Mouse (Mus musculus) gastrocnemius, postnatal 4 days (tissue): ENCODE measurements around the gene Il21r. TPM values are rescaled to one million over a fixed set of nuclear protein-coding genes. Genes with fewer than 3 reads are reported as not detected.

ENCODE experiments used
- DNase-seq, 2 experiments: peaks; one replicate each; pipeline ENCODE4 v3.0.0; 2021 to 2022; ENCODE audit warnings: low spot score in 2 of 2, mixed read lengths in 2 of 2
- total RNA-seq, 2 experiments: library from RNA; stranded (reverse); gene quantifications; 2 replicates each; pipeline ENCODE4 v1.2.3; 2021

The Il21r gene
- total RNA-seq, 2 experiments from 2014 or later = 1.0 to 1.7 TPM

DNA sequence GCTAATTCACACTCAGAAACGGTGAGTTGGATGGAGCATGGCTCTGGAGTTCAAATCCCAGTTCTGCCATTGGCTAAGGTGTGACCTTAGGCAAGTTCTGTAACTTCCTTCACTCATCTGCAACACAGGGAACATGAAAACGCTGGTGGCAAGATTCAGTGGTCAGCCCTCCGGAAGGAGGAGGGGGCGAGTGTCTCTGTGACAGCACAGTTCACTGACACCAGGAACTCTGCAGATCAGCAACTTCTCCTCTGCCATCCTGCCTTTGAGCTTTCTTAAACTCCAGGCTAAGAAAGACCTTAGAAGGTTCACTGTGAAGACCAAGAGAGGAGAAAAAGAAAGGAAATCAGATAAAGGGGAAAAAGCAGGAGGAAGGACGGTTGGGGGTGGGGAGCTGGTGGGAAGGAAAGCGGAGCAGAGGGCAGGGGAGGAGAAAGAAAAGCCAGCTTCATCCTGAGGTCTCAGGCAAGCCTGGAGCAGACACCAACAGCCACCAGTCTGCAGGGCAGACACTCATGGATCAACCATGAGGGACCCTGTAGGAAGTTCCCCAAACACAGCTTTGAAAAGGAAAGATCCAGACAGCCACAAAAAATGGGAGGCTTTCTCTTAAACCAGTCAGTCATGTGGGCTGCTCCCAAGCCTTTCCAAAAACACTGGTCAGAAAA, 2.5 kb upstream of the Il21r start:
- no peak for DNase-seq

DNA sequence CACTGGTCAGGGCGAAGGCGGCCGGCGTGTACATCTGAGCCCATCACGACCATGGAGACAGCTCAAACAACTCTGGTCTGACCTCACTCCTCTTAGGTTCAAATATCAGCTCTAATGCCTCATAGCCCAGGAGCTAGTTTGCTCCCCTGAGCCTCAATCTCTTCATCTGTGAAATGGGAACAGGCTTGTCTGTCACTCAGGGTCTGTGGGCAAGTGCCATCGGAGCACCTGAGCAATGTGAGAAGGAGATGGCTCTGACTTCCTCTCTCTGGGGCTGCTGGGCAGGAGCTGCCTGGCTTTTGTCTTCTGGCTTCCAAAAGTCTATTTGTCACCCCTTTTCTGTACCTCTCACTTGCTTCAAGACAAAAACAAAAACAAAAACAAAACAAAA, 2.0 kb upstream of the Il21r start:
- no peak for DNase-seq

DNA sequence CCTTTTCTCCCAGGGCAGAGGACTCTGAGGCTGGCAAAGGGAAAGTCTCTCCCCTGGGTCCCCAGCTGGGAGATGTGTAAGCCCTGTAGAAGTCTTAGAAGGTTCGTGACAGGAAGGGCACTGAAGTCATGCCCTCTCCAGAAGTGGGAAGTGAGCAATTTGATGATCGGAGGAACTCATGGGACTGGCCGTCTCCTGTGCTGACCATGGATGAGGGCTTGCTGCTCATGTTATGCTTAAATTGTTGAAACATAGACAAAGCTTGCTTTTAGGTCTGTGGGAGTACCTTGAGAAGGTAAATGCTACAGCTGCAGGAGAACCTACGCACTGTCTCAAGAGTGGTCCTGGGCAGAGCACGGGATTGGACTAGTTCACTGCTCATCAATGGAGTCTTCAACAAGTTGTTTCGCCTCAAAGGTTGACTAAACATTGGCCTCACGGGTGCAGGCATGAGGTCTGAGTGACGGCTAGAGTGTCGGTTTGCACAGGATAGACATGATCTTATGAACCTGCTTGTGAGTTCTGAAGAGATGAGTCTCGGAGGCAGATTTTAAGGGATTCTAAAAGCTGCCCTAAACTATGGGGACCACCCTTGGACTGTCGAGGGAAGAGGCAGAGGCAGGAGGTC, 1.3 kb upstream of the Il21r start:
- DNase-seq = no peak

DNA sequence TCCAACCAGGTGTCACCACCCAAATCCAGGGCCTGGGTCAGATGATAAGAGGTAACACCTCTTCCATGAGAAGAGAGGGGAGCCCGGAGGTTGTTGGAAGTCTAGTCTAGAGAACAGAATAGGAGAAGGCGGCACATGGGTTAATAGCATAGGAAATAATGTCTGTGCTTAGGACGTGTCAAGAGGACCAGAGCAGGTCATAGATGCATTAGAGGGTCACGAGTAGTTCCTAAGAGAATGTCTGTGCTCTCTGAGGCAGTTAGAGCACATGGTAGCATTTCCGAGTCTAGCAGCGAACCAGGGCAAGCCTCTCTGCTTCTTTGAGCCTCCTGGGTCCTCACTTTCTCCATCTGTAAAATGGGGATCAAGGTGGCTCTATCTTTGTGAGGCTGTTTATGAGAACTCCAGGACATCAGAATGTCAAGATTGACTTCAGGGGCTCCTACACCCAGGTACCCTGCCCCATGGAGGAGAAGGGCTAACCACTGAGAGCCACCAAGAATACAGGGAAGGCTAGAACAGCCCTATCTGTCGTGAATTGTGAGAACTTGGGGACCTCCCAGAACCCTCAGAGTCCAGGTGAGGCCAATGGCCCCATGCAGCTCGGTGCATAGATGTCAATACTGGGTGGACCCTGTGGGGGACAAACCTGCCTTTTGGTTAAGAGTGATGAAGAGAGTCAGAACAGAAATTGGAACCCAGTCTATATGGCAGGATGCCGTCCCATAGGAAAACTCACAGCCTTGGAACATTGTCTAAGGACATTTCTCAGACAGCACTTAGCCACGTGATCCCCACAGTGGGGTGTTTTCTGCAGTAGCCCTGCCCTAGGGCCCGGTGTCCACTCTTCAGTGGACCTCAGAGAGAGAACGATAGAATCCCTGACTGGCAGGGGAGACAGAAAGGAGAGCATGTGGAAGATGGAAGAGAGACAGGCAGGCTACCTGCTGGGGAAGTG, 1.4 kb downstream of the Il21r start:
- DNase-seq = no peak

DNA sequence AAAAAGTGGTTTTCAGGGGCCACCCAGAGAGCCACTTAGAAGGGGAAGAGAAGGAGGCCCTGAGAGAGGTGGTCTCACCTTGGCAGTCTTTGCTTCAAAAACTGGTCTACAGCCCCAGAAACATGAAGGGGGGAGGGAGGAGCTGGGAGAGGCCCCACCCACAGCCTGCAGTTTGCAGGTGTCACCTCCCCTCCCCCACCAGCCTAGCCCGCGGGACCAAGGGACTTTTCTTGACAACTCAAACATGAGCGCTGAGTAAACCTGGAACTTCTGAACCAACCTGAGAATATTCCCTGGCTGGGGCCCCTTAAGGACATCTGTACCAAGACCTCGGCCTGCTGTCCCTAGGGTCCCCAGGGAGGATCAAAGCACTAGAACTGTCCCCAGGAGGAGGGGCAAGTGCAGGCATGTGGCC, 2.5 kb downstream of the Il21r start:
- no peak for DNase-seq

DNA sequence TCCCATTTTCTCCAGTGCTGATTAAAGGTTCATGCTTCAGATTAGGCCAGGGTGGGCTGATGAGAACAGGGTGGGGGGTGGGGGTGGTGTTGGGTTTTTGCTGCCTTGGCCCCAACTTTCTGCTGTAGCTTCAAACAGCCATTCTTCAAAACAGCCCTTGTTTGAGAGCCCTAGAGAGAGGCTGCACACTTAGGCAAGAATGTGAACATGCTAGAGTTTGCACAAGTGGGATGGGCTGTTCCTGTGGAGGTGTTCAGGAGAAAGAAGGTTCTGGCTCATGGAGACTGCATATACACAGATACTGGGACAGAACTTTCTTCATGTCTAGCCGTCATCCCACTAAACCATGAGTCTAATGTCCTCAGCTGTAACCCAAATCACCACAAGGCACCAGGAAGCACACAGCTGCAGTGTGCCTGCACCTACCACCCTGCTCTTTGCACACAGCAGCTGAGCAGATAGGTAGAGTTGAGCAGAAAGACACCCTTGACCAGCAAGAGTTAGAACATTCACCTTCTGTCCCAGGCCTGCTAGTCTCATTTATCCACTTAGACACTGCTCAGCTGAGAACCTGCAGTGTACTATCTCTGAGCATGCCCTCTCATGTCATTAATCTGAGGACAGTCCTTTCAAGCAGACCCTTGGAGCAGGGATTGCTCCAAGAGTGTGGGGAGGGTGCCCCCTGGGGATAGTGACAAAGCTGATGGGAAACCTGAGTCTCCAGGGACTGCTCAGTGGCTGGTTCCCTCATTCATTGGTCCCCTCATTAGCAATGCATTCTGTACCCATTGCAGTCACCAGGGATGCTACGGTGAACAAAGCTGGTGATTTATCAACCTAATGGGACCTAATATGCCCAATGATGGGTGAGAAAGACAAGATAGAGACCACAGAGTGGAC, 3.3 kb downstream of the Il21r start:
- DNase-seq = no peak

DNA sequence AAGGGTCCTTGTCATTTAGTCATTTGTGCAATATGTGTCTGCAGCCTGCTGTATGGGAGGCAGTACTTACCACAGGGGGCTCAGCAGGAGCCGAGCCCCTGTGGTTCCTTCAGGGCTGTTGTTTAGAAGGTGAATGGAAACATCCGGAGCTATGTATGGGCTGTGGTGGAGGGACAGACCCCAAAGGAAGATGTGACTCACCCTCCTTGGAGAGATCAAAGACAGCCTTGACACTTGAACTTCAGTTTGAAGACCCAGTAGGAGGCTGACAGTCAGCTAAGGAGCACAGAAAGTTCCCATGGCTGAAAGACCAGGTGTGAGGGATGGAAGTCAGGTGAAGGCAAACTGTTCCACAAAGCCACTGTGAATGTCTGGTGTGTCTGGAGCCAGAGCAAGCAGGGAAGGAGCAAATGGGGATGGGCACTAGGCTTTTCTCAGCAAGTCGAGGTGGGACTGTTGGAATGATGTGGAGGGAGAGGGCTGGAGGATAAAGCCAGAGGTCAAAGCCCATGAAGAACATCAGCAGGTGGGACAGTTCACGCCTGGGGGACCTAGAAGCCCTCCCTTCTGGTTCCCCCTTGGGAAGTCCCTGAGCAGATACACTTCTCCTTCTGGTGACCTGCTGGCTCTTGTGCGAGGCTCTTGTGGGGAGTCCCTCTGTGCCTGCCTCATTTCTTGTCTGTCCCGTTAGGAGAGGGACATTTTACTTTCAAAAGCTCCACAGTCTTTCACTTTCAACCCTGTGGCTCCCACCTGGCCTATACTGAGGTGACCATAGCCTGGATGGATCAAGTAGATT, 4.4 kb downstream of the Il21r start:
- DNase-seq = no peak

DNA sequence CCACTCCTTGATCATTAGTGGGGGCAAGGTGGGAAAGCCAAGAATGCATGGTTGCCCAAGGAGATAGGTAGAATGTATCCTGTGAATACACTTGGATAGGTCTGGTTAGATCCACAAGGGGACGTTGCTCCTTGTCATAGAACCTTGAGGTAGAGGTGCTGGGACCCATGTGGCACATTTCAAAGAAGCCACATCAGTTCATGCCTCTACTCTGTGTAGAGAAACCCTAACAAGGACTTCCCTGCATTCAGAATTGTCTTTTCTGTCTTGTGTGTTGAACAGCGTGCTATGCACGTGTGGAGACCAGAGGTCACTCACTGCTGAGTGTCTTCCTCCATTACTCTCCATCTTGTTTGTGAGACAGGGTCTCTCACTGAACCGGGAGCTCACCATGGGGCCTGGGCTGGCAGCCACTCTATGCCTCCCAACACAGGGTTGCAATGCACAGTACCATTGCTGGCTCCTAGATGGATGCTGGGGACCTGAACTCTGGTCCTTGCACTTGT, 5.0 kb downstream of the Il21r start:
- no peak for DNase-seq

DNA sequence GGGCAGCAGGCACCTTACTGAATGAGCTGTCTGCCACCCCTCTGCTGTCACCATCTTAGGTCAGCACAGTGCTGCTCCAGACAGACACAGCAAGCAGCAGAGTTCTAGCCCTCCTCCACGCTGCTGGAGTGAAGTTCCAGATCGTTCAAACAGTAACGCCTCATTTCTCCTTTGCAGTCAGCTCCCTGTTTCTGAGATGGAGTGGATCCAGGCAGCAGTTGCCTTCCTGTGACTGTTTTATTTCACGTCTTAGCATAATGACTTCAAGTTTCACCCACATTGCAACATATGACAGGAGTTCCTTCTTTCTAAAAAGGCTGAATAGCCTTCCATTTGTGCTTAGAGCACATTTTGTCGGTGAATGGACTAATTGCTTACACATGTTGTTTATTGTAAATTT, 10.3 kb downstream of the Il21r start:
- DNase-seq = no peak

DNA sequence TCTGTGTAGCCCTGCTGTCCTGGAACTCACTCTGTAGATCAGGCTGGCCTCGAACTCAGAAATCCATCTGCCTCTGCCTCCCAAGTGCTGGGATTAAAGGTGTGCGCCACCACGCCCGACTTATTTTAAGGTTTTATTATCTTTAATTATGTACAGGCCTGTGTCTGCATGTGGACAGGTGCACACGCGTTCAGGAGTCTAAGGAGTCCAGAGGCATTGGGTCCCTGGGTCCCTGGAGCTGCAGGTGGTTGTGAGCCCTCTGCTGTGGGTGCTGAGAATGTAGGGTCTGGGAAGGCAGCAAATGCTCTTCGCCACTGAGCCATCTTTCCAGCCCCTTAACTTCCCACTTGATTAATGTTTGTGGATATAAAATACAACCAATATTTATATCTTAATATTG, 12.2 kb downstream of the Il21r start:
- DNase-seq = no peak

DNA sequence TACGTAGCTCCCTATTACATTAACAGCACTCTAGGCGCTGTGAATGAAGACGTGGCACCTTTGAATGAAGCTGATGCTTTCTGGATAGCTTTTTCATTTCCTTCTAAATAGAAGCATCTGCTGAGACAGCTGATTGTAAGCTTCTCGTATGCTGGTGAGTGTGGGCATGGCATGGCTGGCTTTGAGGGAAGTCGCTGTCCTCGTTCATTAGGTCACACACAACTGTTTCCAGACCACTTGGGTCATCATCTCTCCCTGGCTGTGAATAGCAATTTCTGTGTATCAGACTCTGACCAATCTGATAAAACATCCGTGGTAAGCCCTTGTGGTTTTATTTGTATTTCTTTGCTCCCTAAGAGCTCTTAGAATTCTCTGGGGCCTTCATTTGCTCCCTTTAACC, 14.8 kb downstream of the Il21r start:
- DNase-seq = no peak

DNA sequence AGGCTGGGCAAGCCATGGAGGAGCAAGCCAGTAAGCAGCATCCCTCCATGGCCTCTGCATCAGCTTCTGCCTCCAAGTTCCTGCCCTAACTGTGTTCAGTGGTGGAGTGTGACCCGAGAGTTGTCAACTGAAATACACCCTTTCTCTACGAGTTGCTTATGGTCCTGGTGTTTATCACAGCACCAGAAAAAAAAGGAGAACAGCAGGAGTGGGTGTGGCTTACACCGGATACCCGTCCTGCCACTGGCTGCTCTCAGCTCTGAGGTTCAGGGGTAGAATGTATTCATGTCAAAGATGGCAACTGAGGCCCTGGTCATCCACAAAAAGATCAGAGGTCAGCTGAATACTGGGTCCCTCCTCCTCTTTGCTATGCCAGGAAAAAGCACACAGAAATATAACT, 16.8 kb downstream of the Il21r start:
- DNase-seq = no peak

DNA sequence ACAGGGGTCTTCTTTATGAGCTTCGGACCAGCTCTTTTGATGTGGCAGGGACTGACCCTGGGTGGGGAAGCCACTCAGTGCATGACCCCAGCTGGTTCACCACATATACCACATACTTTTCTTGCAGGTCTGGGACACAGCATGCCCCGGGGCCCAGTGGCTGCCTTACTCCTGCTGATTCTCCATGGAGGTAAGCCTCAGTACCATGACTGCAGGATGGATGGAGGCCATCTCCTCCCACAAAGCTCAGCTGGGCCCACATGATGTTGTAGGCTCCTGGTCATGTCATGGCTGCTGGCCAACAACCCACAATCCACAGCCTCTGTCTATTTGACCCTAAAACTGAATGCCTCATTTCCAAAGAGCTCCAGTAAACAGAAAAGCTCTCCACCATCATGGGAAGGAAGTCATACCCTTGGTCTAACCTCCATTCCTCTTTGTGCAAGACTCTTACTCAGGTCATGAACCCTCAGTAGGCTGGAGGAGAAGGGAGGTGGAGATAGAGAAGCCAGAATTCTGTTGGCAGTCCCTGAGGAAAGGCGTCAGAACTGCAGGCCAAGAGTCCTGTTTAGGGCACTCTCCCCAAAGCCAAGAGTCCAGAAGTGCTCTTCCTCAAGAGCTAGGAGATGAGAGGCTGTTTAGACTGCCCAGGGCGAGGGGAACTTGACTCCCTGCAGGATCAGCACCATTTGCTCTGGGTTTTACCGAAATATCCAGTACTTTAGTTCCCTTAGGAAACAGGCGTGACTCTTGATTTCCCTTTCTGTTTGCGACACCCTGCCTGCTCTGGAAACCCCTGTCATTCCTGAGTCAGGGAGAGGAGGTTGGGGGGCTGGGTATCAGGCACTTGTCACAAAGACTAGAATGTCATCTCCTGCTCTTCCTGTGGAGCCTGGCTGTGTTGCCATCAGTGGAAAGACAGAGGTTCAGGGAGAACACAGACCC, 19.8 kb downstream of the Il21r start:
- no peak for DNase-seq

DNA sequence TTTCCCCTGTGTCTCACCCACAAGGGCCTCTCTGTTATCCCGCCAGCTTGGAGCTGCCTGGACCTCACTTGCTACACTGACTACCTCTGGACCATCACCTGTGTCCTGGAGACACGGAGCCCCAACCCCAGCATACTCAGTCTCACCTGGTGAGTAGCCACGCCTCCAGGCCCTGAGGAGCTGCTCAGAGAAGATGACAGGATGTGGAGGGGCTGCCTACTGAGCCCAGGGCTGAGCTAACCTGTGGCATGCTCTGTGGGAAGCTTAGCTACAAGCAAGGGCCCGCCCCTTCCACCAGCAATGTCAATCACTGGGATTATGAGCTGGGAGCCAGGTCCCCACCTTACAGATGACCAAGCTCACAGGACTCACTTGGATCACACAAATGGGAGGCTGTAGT, 22.0 kb downstream of the Il21r start:
- DNase-seq = no peak

DNA sequence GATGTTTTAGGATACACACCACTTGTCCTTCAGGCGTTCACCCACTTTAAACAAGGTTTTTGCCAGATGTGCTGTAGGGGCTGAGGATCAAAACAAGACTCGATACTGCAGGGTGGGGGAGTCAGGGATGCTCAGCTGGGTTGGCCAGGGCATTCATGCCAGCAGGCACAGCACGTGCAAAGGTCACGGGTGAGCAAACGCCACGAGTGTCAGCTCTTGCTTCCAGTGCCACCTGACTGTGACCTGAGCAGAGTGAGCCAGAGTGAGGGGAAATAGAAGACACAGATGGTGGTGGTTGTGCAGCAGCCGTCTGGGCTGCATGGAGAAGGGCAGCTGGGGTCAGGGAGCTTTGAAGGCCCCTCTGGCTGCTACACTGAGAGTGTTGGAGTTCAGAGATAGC, 22.6 kb downstream of the Il21r start:
- DNase-seq = no peak

DNA sequence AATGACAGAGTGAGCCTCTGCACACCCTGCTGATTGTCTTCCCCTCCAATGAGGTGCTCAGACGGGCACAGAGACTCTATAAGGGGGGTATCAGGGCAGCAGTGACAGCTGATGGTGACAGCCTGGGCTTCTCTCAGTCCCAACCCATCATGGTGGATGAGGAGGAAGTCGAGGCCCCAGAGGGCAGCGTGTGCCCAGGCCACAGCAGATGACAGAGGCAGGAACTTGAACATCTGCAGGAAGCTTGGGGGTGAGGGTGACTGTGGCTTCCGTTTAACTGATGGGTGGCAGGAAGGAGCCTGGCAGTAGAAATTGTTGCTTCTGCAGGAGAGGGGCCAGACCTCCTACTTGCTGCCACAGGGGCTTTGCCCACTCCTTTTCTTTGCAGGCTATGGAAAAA, 27.1 kb downstream of the Il21r start:
- DNase-seq = no peak

DNA sequence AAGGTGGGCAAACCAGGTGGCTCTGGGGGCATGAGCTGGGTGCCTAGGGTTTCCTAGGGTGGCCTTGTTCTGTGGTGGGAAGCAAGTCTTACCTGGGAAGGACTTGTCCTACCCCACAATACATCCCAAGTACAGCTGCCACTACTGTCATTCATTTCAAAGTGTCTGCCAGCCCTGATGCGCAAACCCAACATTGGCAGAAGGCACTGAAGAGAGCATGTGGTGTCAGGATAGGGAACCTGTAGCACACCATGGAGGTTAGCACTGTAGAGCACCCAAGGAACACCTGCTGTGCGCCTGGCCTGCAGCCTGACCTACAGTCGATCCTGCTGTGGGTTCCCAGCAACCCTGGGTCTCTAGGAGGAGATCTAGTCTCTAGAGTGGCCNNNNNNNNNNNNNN, 27.8 kb downstream of the Il21r start:
- DNase-seq = no peak

DNA sequence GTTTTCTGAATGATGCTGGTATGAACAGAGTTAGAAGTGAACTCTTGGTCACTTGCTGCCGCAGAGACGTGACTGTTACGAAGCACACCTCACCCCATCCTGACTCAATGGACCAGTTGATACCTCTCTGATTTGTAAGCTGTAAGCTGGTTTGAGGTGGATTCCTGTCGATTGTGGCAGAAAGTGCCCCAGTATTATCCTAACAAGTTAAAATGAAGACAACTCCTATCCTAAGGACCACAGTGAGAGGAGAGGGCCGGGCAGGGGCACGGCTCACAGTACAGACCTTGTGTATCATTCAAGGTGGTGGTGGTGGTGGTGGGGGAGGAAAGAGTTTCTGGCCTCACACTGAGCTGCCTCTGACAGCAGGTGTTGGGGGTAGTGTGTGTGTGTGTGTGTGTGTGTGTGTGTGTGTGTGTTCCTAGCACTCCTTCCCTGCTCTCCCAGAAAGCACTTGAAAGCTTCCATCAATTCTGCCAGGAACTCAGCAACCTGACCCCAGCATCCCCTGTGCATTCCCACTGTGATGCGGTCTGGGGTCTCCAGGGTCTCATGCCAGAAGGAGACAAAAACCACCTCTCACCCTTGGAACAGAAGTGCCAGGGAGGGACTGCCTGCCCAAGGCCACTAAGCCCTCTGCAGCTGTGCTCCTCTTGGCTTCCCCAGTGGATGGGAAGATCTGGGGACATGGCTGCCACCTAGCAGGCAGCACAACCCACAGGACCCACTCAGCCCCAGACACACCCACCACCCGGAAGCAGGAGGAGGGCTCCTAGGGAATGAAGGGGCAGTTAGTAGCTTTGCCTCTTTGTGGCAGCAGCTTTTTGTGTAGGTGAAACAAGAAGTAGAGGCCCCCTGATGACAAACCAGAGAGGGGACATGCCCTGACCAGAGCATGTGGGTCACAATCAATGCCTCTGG, 34.3 kb downstream of the Il21r start:
- no peak for DNase-seq
